Mouse (Mus musculus) fat pad, adult 2 months (tissue): ENCODE data around the gene Golph3l.
"Not testable (repeated sequence)": the region's sequence is repeated elsewhere in the genome, so short reads cannot be mapped to it uniquely, and the experiment has no call there.

Experiments
- DNase-seq: peaks from one replicate; pipeline ENCODE4 v3.0.0-alpha.2; 2011; ENCODE audit warnings: low read depth, low spot score; ENCODE audit errors: extremely low read depth

Gene Golph3l

DNA sequence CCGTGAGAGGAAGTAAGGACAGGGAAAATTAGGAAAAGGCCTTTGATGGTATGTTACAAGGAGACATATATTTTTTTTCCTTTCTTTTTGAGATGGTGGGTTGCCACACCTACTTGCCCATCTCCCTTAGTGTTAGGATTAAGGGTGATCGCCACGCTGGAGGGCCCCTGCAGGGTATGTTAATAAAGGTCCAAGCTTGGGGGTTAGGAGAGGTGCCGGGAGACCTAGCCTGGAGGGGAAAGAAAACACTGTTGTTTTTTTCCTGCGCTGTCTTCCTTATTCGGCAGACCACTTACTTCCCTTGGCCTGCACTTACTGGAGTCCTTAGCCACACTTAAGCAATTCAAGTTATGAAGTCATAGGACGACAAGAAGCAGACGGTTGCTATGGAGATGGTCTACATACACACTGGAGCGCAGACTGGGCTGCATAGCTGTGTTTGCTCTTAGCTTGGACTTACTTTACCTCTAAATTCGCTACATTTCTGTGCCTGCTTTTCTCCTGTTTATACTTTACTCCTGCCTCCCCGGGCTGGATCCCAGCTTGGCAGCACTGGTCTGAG is 64.8 kb downstream of the Golph3l start:
- DNase-seq: no peak

DNA sequence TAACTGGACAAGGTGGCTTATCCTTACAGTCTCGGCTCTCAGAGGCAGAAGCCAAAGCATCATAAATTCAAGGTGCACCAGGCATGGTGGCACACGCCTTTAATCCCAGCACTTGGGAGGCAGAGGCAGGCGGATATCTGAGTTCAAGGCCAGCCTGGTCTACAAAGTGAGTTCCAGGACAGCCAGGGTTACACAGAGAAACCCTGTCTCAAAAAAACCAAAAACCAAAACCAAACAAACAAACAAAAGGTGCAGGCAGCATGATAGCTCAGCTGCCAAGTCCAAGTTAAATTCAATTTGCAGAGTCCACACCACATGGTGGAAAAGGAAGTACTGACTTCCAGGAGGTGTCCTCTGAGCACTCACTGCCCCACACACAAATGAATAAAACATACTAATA is 65.6 kb downstream of the Golph3l start:
- not testable (repeated sequence) for DNase-seq

GRCm38 (mm10) chr3:95655437-95655836 is 66.7 kb downstream of the Golph3l start:
- DNase-seq: no peak

DNA sequence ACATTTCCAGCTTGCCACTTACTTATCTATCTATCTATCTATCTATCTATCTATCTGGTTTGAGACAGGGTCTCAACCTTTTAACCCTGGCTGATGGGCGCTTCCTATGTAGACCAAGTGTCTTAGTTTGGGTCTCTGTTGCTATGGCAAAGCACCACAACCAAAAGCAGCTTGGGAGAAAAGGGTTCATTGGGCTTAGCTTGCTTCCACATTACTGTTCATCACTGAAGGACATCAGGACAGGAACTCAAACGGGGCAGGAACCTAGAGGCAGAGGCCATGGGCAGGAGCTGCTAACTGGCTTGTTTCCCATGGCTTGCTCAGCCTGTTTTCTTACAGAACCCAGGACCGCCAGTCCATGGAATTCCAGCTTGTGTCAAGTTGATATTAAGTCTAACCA is 68.4 kb downstream of the Golph3l start:
- no peak for DNase-seq

DNA sequence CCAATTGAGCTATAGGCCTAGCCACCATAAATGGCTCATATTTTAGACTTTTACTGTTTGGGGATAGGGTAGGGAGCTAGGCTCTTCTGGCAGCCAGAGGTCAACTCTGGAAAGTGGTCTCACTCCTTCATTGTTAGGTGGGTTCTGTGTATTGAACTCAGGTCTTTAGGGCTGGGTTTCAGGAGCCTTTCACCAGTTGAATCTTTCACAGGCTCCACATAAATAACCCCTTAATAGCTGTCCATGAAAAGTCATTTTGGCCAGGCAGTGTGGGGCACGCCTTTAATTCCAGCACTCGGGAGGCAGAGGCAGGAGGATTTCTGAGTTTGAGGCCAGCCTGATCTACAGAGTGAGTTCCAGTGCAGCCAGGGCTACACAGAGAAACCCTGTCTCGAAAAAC is 69.0 kb downstream of the Golph3l start:
- no peak for DNase-seq

DNA sequence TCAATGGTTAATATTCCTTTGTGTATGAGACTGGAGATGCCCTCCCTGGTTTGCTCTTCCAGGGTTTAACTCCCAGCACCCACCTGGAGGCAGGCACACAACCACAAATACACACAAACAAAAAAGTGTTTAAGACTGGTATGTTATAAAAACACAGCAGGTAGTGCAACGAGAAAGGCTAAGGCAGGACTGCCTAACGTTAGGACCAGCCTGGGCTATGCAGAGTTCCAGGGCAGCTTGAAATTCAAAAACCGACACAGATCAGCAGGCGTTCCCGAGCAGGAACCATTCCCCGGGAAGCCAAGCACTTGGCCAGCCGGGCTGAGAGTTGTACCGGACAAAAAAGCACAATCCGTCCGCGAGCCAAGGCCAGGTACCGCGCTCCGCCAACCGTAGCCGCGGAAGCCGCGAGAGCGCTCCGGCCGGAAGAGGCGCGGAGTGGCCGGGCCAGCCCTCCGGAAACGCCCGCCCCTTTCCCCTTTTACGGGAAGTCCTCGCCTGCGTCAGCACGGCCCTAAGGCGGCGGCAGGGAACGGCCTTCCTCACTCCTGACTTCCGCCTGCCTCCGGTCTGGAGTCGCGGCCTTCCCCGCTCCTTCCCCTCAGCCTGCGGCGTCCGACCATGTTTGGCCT is 69.6 kb downstream of the Golph3l start, which contains the start of gene Mcl1:
Gene Mcl1, plus strand, starts transcription at position 553 of the 632 bp plus-strand sequence.
- DNase-seq: no peak

DNA sequence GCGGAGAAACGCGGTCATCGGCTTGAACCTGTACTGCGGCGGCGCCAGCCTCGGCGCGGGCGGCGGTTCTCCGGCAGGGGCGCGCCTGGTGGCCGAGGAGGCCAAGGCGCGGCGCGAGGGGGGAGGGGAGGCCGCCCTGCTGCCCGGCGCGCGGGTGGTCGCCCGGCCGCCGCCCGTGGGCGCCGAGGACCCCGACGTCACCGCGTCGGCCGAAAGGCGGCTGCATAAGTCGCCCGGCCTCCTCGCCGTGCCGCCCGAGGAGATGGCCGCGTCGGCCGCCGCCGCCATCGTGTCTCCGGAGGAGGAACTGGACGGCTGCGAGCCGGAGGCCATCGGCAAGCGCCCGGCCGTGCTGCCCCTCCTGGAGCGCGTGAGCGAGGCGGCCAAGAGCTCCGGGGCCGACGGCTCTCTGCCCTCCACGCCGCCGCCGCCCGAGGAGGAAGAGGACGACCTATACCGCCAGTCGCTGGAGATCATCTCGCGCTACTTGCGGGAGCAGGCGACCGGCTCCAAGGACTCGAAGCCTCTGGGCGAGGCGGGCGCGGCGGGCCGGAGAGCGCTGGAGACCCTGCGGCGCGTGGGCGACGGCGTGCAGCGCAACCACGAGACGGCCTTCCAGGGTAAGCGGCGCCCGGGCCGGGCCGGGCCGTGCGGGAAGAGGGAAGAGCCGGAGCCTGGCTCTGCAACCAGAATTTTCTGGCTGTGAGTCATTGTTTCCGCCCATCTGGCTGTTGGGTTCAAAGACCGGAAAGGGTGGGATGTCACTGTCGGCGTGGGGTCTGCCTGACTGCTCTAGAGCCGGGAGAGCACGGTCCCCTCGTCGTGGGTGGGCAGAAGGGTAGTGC is 70.4 kb downstream of the Golph3l start:
- no peak for DNase-seq

- DNase-seq: no peak
Measured at GRCm38 (mm10) chr3:95659948-95660347, 71.2 kb downstream of the Golph3l start.

DNA sequence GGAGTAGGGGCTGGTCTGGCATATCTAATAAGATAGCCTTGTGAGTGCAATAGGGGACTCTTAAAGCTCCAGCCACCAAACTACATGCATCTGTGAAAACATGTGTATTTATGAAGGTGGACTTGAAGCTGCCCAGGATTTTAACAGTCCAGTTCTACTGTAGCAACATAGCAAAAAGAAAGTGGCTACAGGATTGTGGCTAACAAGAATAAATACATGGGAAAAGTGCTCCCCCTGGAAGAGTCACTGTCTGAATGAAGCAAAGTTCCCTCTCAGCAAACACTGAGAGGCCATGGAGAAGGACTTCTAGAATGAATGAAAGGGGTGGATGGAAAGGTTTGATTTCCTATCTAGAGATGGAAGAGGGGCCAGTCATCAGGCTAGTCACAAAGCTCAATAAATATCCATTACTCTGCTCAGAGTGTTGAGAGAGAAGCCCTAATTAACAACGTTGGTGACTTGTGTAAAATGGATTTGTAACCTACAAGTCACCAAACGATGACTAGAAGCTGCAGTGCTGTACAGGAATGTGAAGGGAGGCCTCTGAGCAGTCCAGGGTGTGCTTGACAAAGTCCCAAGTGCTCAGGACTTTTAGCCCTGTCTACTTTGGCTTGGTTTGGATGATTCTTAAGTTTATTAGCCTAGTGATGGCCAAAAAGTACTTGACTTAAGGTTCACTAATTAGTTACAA is 72.2 kb downstream of the Golph3l start:
- DNase-seq: no peak

GRCm38 (mm10) chr3:95661945-95662715 is 73.4 kb downstream of the Golph3l start:
- no peak for DNase-seq

DNA sequence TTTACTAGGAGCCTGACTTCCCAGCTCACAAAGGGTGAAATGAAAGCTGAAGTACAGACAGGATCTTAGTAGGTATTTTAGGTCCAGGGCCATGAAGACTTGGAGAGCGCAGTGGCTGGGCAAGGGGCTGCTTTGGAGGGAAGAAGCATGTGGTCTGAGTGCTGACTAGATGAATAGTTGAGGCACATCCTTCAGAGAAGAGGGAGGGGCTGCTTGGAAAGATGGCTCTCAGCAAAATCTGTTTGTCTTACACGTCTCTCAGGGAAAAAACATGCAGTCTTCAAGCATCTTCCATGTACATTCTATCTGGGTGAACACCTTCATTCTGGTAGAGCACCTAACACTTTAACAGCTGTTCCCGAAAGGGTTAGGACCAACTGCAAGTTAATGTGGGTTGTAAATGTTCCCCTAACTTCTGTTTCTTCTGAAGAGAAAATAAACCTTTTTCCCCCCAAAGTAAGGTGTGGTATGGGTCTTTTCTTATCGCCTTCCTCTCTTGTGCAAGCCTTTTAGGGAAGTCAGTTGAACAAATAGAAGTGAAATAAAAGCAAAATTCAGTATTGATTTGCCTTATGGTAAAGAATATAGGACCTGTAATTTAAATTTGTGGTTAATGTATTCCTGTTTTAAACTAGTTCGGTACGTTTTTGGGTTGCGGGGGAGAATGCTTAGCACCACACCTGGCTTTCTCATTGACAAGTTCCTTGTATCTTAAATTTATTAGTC is 74.2 kb downstream of the Golph3l start:
- DNase-seq: no peak

DNA sequence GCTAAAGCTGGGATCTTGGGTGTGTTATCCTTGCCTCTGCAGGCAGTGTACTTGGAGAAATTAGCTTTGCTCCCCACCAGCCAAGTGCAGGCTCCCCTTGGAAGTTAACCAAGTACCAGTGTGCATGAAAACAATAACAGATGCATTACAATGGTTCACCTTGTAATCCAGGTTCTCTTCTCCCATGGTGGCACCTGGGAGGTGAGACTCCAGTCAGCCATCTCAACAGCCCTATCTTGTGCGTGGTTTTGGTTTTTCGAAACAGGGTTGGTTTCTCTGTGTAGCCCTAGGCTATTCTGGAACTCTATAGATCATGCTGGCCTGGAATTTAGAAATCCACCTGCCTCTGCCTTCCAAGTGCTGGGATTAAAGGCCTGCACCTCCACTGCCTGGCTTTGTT is 74.8 kb downstream of the Golph3l start:
- no peak for DNase-seq

- DNase-seq: no peak
Measured at GRCm38 (mm10) chr3:95663969-95664608, 75.4 kb downstream of the Golph3l start.

DNA sequence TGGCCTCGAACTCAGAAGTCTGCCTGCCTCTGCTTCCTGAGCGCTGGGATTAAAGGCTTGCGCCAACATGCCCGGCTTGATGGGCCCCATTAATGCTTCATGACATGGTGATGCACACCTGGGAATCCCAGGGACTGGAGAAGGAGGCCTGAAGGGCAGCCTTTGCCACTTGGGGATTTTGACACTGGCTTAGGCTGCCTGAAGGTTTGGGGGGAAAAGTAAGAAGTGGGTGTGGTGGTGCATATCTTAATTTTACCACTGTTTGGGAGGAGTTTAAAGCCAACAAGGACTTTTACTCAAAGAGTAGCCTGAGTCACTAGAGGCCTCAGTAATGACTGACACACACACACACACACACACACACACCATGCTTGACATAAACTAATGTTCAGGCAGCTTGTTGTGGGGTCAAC is 76.2 kb downstream of the Golph3l start:
- no peak for DNase-seq

GRCm38 (mm10) chr3:95666124-95666844 is 77.5 kb downstream of the Golph3l start:
- DNase-seq: no peak

DNA sequence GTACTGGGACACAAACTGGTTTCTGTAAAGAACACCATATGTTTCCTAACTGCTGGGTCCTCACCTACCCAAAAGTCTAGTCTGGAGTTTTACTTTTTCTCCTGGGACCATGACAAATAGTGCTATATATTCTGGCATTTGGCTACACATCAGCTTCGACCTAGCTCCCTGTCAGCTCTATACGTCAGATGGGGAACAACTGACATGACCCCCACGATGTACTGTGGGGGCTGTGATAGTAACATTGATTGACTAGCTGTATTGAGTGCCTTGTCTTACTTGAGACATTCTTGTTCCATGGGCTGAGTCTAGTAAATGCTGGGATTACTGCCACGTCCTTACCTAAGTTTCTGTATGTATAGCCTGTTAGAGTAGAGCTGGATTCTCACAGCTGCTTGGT is 78.8 kb downstream of the Golph3l start:
- DNase-seq: no peak

- DNase-seq: no peak
Measured at GRCm38 (mm10) chr3:95668026-95668425, 79.3 kb downstream of the Golph3l start.
